Mouse (Mus musculus) yolk sac, embryonic 10.5 days (tissue): Measurements from ENCODE around the gene Lipa.

ENCODE experiments used
- DNase-seq: peaks from one replicate; pipeline ENCODE4 v3.0.0-alpha.2; 2017; ENCODE audit warnings: low spot score

Lipa gene

GRCm38 (mm10) chr19:34523106-34523725 is 4.1 kb downstream of the Lipa start:
- DNase-seq = no peak

GRCm38 (mm10) chr19:34521978-34522377 is 5.3 kb downstream of the Lipa start:
- no peak for DNase-seq

- no peak for DNase-seq
Measured at GRCm38 (mm10) chr19:34521361-34521760, 5.9 kb downstream of the Lipa start.

- DNase-seq = no peak
Measured at GRCm38 (mm10) chr19:34520051-34520450, 7.2 kb downstream of the Lipa start.

- DNase-seq = no peak
Measured at GRCm38 (mm10) chr19:34519646-34520045, 7.6 kb downstream of the Lipa start.

- no peak for DNase-seq
Measured at GRCm38 (mm10) chr19:34518786-34519185, 8.5 kb downstream of the Lipa start.

GRCm38 (mm10) chr19:34517812-34518594 is 9.3 kb downstream of the Lipa start:
- no peak for DNase-seq

- DNase-seq = no peak
Measured at GRCm38 (mm10) chr19:34517197-34517596, 10.1 kb downstream of the Lipa start.

GRCm38 (mm10) chr19:34516346-34516745 is 10.9 kb downstream of the Lipa start:
- no peak for DNase-seq

GRCm38 (mm10) chr19:34515681-34516080 is 11.6 kb downstream of the Lipa start:
- no peak for DNase-seq

- DNase-seq = peak; percentile 75
Measured at GRCm38 (mm10) chr19:34511528-34511927, 15.7 kb downstream of the Lipa start.

- no peak for DNase-seq
Measured at GRCm38 (mm10) chr19:34510717-34511116, 16.6 kb downstream of the Lipa start.

GRCm38 (mm10) chr19:34505161-34505721 is 22.0 kb downstream of the Lipa start:
- DNase-seq = no peak

GRCm38 (mm10) chr19:34500763-34501162 is 26.5 kb downstream of the Lipa start:
- DNase-seq = peak; percentile 72

GRCm38 (mm10) chr19:34496353-34496752 is 30.9 kb downstream of the Lipa start:
- DNase-seq = peak; percentile 60

- DNase-seq = no peak
Measured at GRCm38 (mm10) chr19:34493859-34494258, 33.4 kb downstream of the Lipa start.

- DNase-seq = no peak
Measured at GRCm38 (mm10) chr19:34483547-34483946, 43.7 kb downstream of the Lipa start.

- DNase-seq = peak; percentile 56
Measured at GRCm38 (mm10) chr19:34474991-34475971, 52.0 kb downstream of the Lipa start, which contains the start of gene Ch25h. Ch25h (minus strand) TSS chr19:34475164.

- DNase-seq = no peak
Measured at GRCm38 (mm10) chr19:34474228-34474990, 52.9 kb downstream of the Lipa start.

- DNase-seq = no peak
Measured at GRCm38 (mm10) chr19:34471703-34472102, 55.6 kb downstream of the Lipa start.

GRCm38 (mm10) chr19:34468794-34469193 is 58.5 kb downstream of the Lipa start:
- DNase-seq = no peak
